Mouse (Mus musculus) neural tube, embryonic 12.5 days (tissue): ENCODE results near the gene Bhlha15. TPM values are rescaled to one million over a fixed set of nuclear protein-coding genes. Genes with fewer than 3 reads are reported as not detected.

Experiments
- ATAC-seq: fragments of 200-750 bp; cut with Nextera tagmentation; 2 replicates; pipeline ENCODE4 v1.8.0; 2017; ENCODE audit warnings: low read depth, mild to moderate bottlenecking, moderate TSS enrichment, moderate library complexity; ENCODE audit not compliant: low FRiP score
- H3K27ac ChIP-seq: fragments of 300-500 bp; sonication (generic); 2 replicates; pipeline ENCODE4 v1.5.1; 2016
- H3K27me3 ChIP-seq: fragments of 300-500 bp; sonication (generic); replicated peaks from 2 replicates; pipeline ENCODE4 v1.6.1; 2016; ENCODE audit warnings: mild to moderate bottlenecking
- H3K36me3 ChIP-seq: fragments of 300-500 bp; sonication (generic); 2 replicates; pipeline ENCODE4 v1.6.1; 2016; ENCODE audit warnings: mild to moderate bottlenecking
- H3K4me1 ChIP-seq: fragments of 300-500 bp; sonication (generic); 2 replicates; pipeline ENCODE4 v1.6.1; 2016
- H3K4me2 ChIP-seq: fragments of 300-500 bp; sonication (generic); replicated peaks from 2 replicates; pipeline ENCODE4 v1.6.1; 2016; ENCODE audit warnings: mild to moderate bottlenecking
- H3K4me3 ChIP-seq: fragments of 300-500 bp; sonication (generic); 2 replicates; pipeline ENCODE4 v1.5.1; 2016
- H3K9ac ChIP-seq: fragments of 300-500 bp; sonication (generic); 2 replicates; pipeline ENCODE4 v1.6.1; 2016; ENCODE audit warnings: mild to moderate bottlenecking
- H3K9me3 ChIP-seq: fragments of 300-500 bp; sonication (generic); 2 replicates; pipeline ENCODE4 v1.6.1; 2016; ENCODE audit warnings: mild to moderate bottlenecking
- WGBS: fragments of 180-500 bp; shearing (Covaris S2); methylation state at CpG from one replicate; pipeline ENCODE4 v1.1.7; 2016; 5-methylcytosine and 5-hydroxymethylcytosine counted together
- polyA plus RNA-seq: library from polyadenylated mRNA; unstranded; fragments of >200 nt; fragmentation: Nextera tagmentation; extraction: Ambion mirVana; gene quantifications from 2 replicates; pipeline ENCODE4 v1.2.1, GENCODE M21; 2016

Bhlha15 gene
- polyA plus RNA-seq, 1 experiment from 2014 or later: 0.23 TPM

DNA sequence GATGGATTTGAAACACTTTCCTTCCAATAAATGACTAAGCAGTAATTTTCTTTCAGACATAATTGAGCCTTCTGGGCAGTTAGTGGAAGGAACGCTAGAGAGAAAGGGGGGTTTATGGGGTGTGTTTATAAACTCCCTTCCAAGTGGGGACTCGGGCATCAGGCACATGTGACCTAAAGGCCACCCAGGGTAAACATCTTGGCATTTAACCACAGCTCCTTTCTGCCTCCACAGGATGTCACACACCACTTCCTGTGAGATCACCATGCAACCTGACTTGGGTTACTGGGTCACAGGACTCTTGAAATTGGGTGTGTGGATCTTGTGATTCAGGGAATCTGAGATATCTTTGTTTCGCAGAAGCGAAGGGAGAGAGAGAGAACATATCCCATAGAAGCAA is 31.2 kb downstream of the Bhlha15 start:
- 78% methylated on average over 4 of the region's 4 CpGs for WGBS
- no peak overlapping the region for H3K4me3 ChIP-seq
- ATAC-seq: no peak
- H3K36me3 ChIP-seq: peaks cover 6% of the 10 kb centered on the region; the same call in 1 of the 2 replicates
- H3K27ac ChIP-seq: no peak overlapping the region
- no peak overlapping the region for H3K4me2 ChIP-seq
- H3K4me1 ChIP-seq: peaks cover 17% of the 10 kb centered on the region
- no peak overlapping the region for H3K9ac ChIP-seq
- H3K9me3 ChIP-seq: no peaks in the 10 kb centered on the region
- H3K27me3 ChIP-seq: no peaks in the 10 kb centered on the region

DNA sequence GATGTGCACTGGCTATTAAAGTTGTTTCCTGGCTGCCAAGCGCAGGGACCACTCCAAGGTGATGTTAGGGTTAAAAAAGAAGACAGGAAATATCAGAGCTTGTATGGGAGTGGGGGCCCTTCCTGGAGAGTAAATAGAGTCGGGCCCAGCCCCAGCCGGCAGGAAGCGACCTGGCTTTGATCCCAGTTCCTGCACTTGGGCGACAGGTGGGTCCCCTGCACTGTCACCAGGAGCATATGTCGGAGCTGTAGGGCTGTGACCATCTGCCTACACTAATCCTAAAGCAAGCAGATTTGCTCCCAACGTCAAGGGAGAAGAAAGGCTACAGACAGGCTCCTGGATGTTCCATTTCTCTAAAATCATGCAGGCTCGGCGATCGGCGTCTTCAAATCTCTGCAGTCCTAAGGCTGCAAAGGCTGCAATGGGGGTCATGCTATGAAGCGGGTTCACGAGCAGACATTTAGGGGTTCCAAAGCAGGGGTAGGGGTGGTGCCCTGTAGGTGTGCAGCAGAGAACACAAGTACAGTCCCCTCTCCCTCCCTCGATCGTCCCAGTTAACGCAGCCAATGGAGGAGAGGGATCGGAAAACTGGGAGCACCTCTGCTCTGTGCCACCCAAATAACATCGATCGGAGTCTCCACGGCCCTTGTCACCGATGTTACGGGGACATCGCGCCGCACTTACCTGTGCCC is 32.9 kb downstream of the Bhlha15 start:
- WGBS: 5% methylated on average over 25 of the region's 25 CpGs
- peak overlapping the region; percentile 66 for H3K4me3 ChIP-seq
- H3K9me3 ChIP-seq: no peaks in the 10 kb centered on the region
- peak overlapping the region; percentile 62 for H3K9ac ChIP-seq
- H3K27me3 ChIP-seq: no peaks in the 10 kb centered on the region
- peak; percentile 81 for ATAC-seq
- peak overlapping the region; percentile 84 for H3K4me2 ChIP-seq
- H3K36me3 ChIP-seq: no peaks in the 10 kb centered on the region
- no peak overlapping the region for H3K27ac ChIP-seq
- H3K4me1 ChIP-seq: peaks cover 17% of the 10 kb centered on the region

DNA sequence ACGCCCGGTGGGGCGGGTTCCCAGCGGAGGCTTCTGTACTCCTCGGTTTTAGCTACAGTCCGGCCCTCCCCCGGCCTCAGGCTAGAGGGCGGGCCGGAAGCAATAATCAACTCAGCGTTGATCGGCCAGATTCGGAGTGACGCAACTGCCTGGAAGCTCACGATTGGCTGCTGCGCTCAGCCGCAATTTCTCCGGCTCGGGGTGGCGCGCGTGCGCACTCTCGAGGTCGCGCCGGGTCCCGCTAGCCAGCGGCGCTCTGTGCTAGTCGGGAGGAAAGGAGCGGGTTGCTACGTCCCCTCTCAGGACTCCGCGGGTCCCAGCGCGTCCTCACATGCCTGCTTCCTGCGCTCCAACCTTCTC is 33.4 kb downstream of the Bhlha15 start, which contains the start of gene Tecpr1:
Gene Tecpr1, minus strand, starts transcription at position 113 of the 360 bp plus-strand sequence.
- WGBS: under 1% methylated on average over 37 of the region's 37 CpGs
- Histone ChIP-seq H3K4me3 (peak within 1 kb of the TSS; percentile 66), H3K4me2 (peak within 1 kb of the TSS; percentile 84), H3K27me3 (no peaks in the 10 kb centered on the region), H3K4me1 (peaks cover 17% of the 10 kb centered on the region), H3K36me3 (no peaks in the 10 kb centered on the region), H3K9ac (peak within 1 kb of the TSS; percentile 62), H3K27ac (no peak within 1 kb of the TSS), H3K9me3 (no peaks in the 10 kb centered on the region)
- peak; percentile 98 for ATAC-seq

DNA sequence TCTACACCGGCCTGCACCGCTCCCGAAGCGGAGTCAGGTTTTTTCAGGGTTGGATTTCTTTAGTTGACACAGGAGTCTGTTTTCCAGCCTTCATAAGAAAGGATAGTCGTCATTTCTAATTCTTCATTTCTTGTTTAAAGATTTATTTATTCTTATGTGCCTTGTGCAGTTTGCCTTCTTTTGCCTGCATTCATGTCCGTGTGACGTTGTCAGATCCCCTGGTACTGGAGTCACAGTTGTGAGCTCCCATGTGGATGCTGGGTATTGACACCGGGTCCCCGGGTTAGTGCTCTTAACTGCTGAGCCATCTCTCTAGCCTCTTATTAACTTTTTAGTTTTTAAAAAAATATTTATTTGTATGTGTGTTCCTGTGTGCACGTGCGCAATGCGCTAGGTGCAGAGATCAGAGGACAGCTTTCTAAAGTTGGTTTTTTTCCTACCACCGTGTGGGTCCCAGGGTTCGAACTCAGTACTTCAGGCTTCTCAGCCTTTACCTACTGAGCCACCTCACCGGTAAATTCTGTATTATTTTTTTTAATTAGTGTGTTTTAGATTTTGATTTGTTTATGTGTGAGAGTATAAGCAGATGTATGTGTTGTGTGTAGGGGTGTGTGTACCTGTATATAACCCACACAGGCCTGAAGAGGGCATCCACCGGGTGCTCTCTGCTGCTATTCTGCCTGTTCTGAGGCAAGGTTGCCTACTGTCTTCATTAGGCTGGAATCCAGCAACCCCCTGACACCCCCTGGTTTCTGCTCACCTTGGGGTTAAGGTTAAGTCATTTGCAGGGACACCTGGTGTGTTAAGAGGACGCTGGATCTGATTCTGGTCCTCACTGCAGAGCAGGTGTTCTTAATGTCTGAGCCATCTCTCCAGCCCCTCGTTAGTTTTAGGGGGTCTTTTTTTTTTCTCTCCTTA is 34.1 kb downstream of the Bhlha15 start:
- H3K4me3 ChIP-seq: peak overlapping the region; percentile 66
- no peak overlapping the region for H3K27ac ChIP-seq
- H3K9ac ChIP-seq: peak overlapping the region; percentile 62
- H3K4me1 ChIP-seq: peaks cover 16% of the 10 kb centered on the region
- WGBS: 27% methylated on average over 18 of the region's 18 CpGs
- 0 out of 2 replicates have a peak, but pooled peaks have one; percentile 46 for ATAC-seq
- H3K4me2 ChIP-seq: peak overlapping the region; percentile 84
- H3K27me3 ChIP-seq: no peaks in the 10 kb centered on the region
- H3K36me3 ChIP-seq: no peaks in the 10 kb centered on the region
- H3K9me3 ChIP-seq: no peaks in the 10 kb centered on the region

DNA sequence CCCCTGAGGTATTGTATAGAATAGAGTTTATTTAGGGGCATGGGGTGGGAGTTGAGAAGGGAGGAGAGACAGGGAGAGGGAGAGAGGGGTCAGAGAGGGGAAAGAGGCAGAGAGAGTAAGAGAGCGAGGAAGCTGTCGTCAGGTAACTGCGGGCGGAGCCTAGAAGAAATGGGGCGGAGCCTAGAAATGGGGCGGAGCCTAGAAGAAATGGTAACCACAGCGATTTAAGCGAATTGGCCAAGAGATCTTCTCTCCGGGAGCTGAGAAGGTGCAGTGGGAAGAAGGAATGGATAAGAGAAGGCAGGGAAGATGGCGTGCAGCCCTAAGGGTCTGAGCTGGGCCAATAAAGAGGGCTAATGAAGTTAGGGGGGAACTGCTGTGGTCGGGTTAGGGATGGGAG is 36.1 kb downstream of the Bhlha15 start:
- H3K36me3 ChIP-seq: no peaks in the 10 kb centered on the region
- WGBS: 31% methylated on average over 11 of the region's 11 CpGs
- ATAC-seq: no peak

DNA sequence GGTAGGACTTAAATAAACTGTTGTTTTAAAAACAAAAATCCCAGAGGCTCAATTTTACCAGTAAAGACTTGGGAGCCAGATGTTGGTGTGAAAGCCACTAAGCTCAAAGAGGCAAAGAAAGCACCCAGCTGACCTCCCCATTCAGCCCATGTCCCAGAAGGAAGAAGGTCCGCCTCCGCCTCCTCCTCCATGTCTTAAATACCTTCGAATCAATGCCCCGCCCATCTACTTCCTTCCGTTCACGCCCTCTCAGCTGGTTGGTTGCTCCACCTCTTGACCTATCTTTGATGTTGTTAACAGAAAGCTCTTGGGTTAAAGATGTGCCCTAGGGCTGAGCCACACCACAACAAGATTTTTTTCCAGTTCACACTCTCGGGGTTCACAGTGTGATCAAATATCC is 40.1 kb downstream of the Bhlha15 start:
- Histone ChIP-seq H3K9ac (no peak overlapping the region), H3K36me3 (no peaks in the 10 kb centered on the region), H3K4me2 (no peak overlapping the region), H3K27me3 (no peaks in the 10 kb centered on the region), H3K4me3 (no peak overlapping the region), H3K27ac (no peak overlapping the region), H3K4me1 (no peaks in the 10 kb centered on the region), H3K9me3 (no peaks in the 10 kb centered on the region)
- ATAC-seq: no peak
- 86% methylated on average over 7 of the region's 7 CpGs for WGBS

More for the DNA sequence above, 36.1 kb downstream of the Bhlha15 start:
- H3K27me3 ChIP-seq: no peaks in the 10 kb centered on the region
- no peak overlapping the region for H3K4me3 ChIP-seq
- no peak overlapping the region for H3K4me2 ChIP-seq
- H3K27ac ChIP-seq: no peak overlapping the region
- no peaks in the 10 kb centered on the region for H3K9me3 ChIP-seq
- H3K4me1 ChIP-seq: peaks cover 12% of the 10 kb centered on the region
- no peak overlapping the region for H3K9ac ChIP-seq

DNA sequence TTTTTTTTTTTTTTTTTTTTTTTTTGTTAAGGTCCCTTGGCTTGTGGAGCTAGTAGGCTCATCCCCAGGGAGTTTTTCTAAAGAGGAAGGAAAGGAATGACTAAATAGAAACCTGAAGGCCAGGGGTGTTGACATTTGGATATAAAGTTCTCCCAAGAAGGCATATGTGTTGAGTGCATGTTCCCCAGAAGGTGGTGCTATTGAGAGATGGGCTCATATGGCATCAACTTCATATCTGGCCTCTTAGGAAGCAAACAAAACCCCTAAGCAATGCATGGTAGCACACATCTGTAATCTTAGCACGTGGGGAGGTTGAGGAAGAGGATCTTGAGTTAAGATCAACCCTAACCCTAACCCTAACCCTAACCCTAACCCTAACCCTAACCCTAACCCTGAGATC is 41.3 kb downstream of the Bhlha15 start:
- WGBS: 75% methylated on average over 1 of the region's 1 CpGs

DNA sequence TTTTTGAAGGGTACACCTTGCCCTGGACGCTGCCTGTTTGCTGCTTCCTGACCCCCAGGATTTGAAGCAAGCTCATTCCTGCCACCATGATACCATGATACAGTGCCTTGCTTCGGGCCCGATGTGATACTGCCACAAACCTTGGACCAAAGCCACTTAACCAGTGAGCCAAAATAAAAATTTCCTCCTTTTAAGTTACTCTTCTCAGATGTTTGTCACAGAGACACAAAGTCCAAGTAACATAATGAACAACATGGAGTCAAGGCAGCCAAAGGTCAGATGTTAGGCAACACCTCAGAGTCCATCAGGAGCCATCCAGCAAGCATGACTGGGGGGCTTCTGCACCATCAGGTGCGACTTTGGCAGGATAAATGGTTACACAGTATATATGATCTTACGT is 42.4 kb downstream of the Bhlha15 start:
- Histone ChIP-seq H3K4me1 (no peaks in the 10 kb centered on the region), H3K27me3 (no peaks in the 10 kb centered on the region), H3K9me3 (no peaks in the 10 kb centered on the region), H3K4me2 (no peak overlapping the region), H3K36me3 (no peaks in the 10 kb centered on the region), H3K9ac (no peak overlapping the region), H3K27ac (no peak overlapping the region), H3K4me3 (no peak overlapping the region)
- WGBS: 89% methylated on average over 5 of the region's 5 CpGs
- no peak for ATAC-seq

More for the DNA sequence above, 41.3 kb downstream of the Bhlha15 start:
- ATAC-seq: no peak
- Histone ChIP-seq H3K27ac (no peak overlapping the region), H3K4me3 (no peak overlapping the region), H3K4me2 (no peak overlapping the region), H3K36me3 (no peaks in the 10 kb centered on the region), H3K9me3 (no peaks in the 10 kb centered on the region), H3K27me3 (no peaks in the 10 kb centered on the region), H3K4me1 (no peaks in the 10 kb centered on the region), H3K9ac (no peak overlapping the region)

DNA sequence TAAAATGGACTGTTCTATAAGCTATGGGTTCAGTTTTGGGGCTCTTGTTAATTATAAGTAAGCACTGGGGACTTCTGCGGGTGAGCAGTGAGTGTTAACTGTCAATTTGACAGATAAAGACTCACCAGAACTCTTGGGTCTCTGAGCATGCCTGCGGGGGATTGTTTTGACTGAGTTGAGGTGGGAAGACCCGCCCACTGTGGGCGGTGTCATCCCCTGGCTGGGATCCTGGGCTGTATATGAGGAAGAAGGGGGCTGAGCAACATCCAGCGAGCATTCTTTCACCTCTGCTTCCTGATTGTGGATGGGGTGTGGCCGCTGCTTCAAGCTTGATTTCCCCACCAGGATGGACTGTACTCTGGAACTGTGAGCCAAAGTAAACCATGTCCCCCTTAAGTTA is 44.1 kb downstream of the Bhlha15 start:
- H3K4me1 ChIP-seq: no peaks in the 10 kb centered on the region
- no peak overlapping the region for H3K4me2 ChIP-seq
- no peak overlapping the region for H3K4me3 ChIP-seq
- H3K36me3 ChIP-seq: no peaks in the 10 kb centered on the region
- H3K9ac ChIP-seq: no peak overlapping the region
- H3K27ac ChIP-seq: no peak overlapping the region
- no peaks in the 10 kb centered on the region for H3K9me3 ChIP-seq
- no peaks in the 10 kb centered on the region for H3K27me3 ChIP-seq
- no peak for ATAC-seq
- WGBS: 81% methylated on average over 6 of the region's 6 CpGs

DNA sequence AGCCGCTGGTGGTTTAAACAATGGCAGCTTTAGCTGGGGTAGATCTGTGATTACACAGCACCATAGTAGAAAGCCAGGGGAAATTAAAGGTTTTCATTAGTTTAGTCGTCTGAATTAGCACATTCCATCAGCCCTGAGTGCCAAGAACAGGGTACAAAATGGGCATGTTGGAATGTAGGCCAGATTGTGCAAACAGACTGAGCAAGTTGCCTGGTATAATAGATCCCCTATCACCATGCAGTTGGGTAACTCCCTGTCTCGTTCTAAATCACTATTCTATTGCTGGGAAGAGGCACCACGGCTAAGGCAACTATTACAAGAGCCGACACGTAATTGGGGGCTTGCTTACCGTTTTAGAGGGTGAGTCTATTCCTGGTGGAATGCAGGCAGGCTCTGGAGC is 44.6 kb downstream of the Bhlha15 start:
- Histone ChIP-seq H3K4me3 (no peak overlapping the region), H3K4me2 (no peak overlapping the region), H3K4me1 (no peaks in the 10 kb centered on the region), H3K9ac (no peak overlapping the region), H3K36me3 (no peaks in the 10 kb centered on the region), H3K27ac (no peak overlapping the region), H3K9me3 (no peaks in the 10 kb centered on the region), H3K27me3 (no peaks in the 10 kb centered on the region)
- no peak for ATAC-seq
- WGBS: 87% methylated on average over 7 of the region's 7 CpGs

DNA sequence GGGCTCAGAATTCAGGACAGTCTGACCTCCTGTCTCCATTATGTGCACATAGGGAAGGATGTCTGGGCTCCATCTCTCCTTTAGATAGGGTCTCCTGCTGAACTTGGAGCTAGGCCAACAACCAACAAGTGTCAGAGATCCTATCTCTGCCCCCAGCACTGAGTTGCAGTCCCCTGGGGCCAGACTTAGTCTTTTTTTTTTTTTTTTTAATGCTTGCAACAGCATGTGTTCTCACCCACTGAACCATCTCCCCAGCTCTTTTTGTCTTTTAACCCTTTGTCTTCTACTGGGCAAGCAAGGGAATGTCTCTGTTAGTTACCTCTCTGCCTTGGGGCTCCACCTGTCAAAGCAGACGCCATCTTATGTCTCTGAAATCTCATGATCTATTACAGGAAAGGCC is 48.9 kb downstream of the Bhlha15 start:
- no peak overlapping the region for H3K4me3 ChIP-seq
- 79% methylated on average over 1 of the region's 1 CpGs for WGBS

More for the DNA sequence above, 48.9 kb downstream of the Bhlha15 start:
- ATAC-seq: no peak
- Histone ChIP-seq H3K4me2 (no peak overlapping the region), H3K27ac (no peak overlapping the region), H3K9ac (no peak overlapping the region), H3K9me3 (no peaks in the 10 kb centered on the region), H3K4me1 (no peaks in the 10 kb centered on the region), H3K36me3 (no peaks in the 10 kb centered on the region), H3K27me3 (no peaks in the 10 kb centered on the region)
